Mouse (Mus musculus): ENCODE results near the gene Scnn1b.

The Scnn1b gene

GRCm38 (mm10) chr7:121966169-121966568, 101.3 kb downstream of the Scnn1b start:
- DNase-seq (ENCODE audit: low read depth, low spot score): no peak
